14 mouse cellular contexts compared by ENCODE assay signal in genomic region chr5:141524801-141525715, GRCm38 (mm10).
A peak's percentile ranks its signal among the peaks of the same experiment; 100 is the strongest.
DNase-seq lines count a peak whose midpoint lies in the region; ATAC-seq and TF ChIP-seq lines count a peak whose summit lies in the region.
"Had no signal": no experiment of that assay in that cellular context is flagged by ENCODE, and none has a peak within 500 bp of the region (broad histone marks: within the 10 kb centered on the region; RNA-seq: fewer than 3 reads in every experiment).

No protein-coding gene starts in this region.

- no peak for DNase-seq in gastrocnemius, adult 2 months
- no peak for DNase-seq in gastrocnemius, adult 8-10 months (ENCODE audit: low spot score in 2 of 2)
- no peak for DNase-seq in kidney, postnatal 14 days
- no peak for DNase-seq in stomach, postnatal 0 days (ENCODE audit: low spot score)
- DNase-seq in urinary bladder, adult 18-20 months (ENCODE audit: low spot score in 2 of 2), result no peak
- DNase-seq: cerebellum, adult 11-12 months; spleen, adult 18-20 months; thymus, adult 2 months had no signal

- no peak for TF ChIP-seq EP300 in stomach, postnatal 0 days (optimal IDR thresholded peaks at IDR 0.05)

- no peak for ATAC-seq in kidney, embryonic 16.5 days (ENCODE audit: low FRiP score, low TSS enrichment)
- no peak for ATAC-seq in stomach, embryonic 16.5 days (ENCODE audit: insufficient read depth, low FRiP score)
- no peak for ATAC-seq in stomach, postnatal 0 days (ENCODE audit: low FRiP score, low TSS enrichment)
- no peak for ATAC-seq in inflammation-experienced regulatory T-cells, adult 6 months
- ATAC-seq: lung, postnatal 0 days had no signal

- peaks cover 7% of the 10 kb centered on the region; the same call in 1 of the 2 replicates for H3K4me1 ChIP-seq in kidney, embryonic 16.5 days (ENCODE audit: insufficient read depth, low read length)
- peaks cover 15% of the 10 kb centered on the region for H3K4me1 ChIP-seq in stomach, embryonic 16.5 days (ENCODE audit: control insufficient read depth, insufficient read depth, low read length)
- no peaks in the 10 kb centered on the region; the same call in 1 of the 2 replicates for H3K4me1 ChIP-seq in stomach, postnatal 0 days (replicated peaks; ENCODE audit: control insufficient read depth, insufficient read depth)

- peak overlapping the region; percentile 19; the same call in 1 of the 2 replicates for H3K4me2 ChIP-seq in kidney, embryonic 16.5 days (replicated peaks; ENCODE audit: low read depth, low read length)
- H3K4me2 ChIP-seq in stomach, embryonic 16.5 days (ENCODE audit: low read depth, low read length), result peak overlapping the region; percentile 5; the same call in 1 of the 2 replicates
- no peak overlapping the region; the same call in 1 of the 2 replicates for H3K4me2 ChIP-seq in stomach, postnatal 0 days (replicated peaks; ENCODE audit: low read depth)

- no peak overlapping the region for H3K27ac ChIP-seq in gastrocnemius, adult 2 months
- H3K27ac ChIP-seq in kidney, embryonic 16.5 days (ENCODE audit: low read length), result no peak overlapping the region
- no peak overlapping the region for H3K27ac ChIP-seq in stomach, embryonic 16.5 days (ENCODE audit: low read length)
- no peak overlapping the region for H3K27ac ChIP-seq in stomach, postnatal 0 days (replicated peaks)

- H3K27me3 ChIP-seq in kidney, embryonic 16.5 days (ENCODE audit: insufficient read depth, low read length), result no peaks in the 10 kb centered on the region
- H3K27me3 ChIP-seq in stomach, embryonic 16.5 days (ENCODE audit: control insufficient read depth, insufficient read depth, low read length), result no peaks in the 10 kb centered on the region
- H3K27me3 ChIP-seq in stomach, postnatal 0 days (ENCODE audit: control insufficient read depth, insufficient read depth, low read length), result no peaks in the 10 kb centered on the region
- H3K27me3 ChIP-seq: CH12.LX had no signal

- H3K9ac ChIP-seq in kidney, embryonic 16.5 days (replicated peaks; ENCODE audit: low read length), result no peak overlapping the region
- no peak overlapping the region for H3K9ac ChIP-seq in stomach, embryonic 16.5 days (ENCODE audit: low read length)
- no peak overlapping the region for H3K9ac ChIP-seq in stomach, postnatal 0 days (ENCODE audit: low read length)

- H3K4me3 ChIP-seq in gastrocnemius, adult 2 months, result peak overlapping the region; percentile 25
- no peak overlapping the region for H3K4me3 ChIP-seq in kidney, embryonic 16.5 days (ENCODE audit: low read length)
- no peak overlapping the region for H3K4me3 ChIP-seq in stomach, embryonic 16.5 days (replicated peaks; ENCODE audit: low read length)
- no peak overlapping the region for H3K4me3 ChIP-seq in stomach, postnatal 0 days (ENCODE audit: low read depth, low read length)
- H3K4me3 ChIP-seq: myocyte had no signal

- intact Hi-C loops in gastrocnemius, adult 2 months (cut with DNase I), result no loop called here

- no peak for TF ChIP-seq CTCF in gastrocnemius, adult 2 months (IDR thresholded peaks at IDR 0.05)
- TF ChIP-seq CTCF in stomach, postnatal 0 days (IDR thresholded peaks at IDR 0.05; ENCODE audit: low read depth), result no peak

- no peaks in the 10 kb centered on the region for H3K9me3 ChIP-seq in kidney, embryonic 16.5 days (ENCODE audit: low read length)
- no peaks in the 10 kb centered on the region for H3K9me3 ChIP-seq in stomach, embryonic 16.5 days (replicated peaks; ENCODE audit: control insufficient read depth, low read length)
- no peaks in the 10 kb centered on the region for H3K9me3 ChIP-seq in stomach, postnatal 0 days (ENCODE audit: control insufficient read depth, low read length)

- WGBS in kidney, embryonic 16.5 days, result 15% methylated on average over 13 of the region's 13 CpGs
- 20% methylated on average over 13 of the region's 13 CpGs for WGBS in stomach, embryonic 16.5 days
- WGBS in stomach, postnatal 0 days, result 19% methylated on average over 13 of the region's 13 CpGs

- no peaks in the 10 kb centered on the region for H3K36me3 ChIP-seq in kidney, embryonic 16.5 days (ENCODE audit: insufficient read depth, low read length)
- no peaks in the 10 kb centered on the region for H3K36me3 ChIP-seq in stomach, embryonic 16.5 days (ENCODE audit: control insufficient read depth, insufficient read depth, low read length)
- no peaks in the 10 kb centered on the region for H3K36me3 ChIP-seq in stomach, postnatal 0 days (ENCODE audit: control insufficient read depth, insufficient read depth, low read length)
